Mouse (Mus musculus) left cerebral cortex, postnatal 10 days (tissue): Measurements from ENCODE around the gene Olfr707. TPM values are rescaled to one million over a fixed set of nuclear protein-coding genes. Genes with fewer than 3 reads are reported as not detected.
A peak's percentile ranks its signal among the peaks of the same experiment; 100 is the strongest.
"Not testable (repeated sequence)": the region's sequence is repeated elsewhere in the genome, so short reads cannot be mapped to it uniquely, and the experiment has no call there.

ENCODE experiments used
- DNase-seq, 2 experiments: peaks; one replicate each; pipeline ENCODE4 v3.0.0; 2021 to 2022; ENCODE audit warnings: low spot score in 2 of 2, mixed read lengths in 1 of 2; ENCODE audit errors: extremely low spot score in 1 of 2
- intact Hi-C: fragments of 180-260 bp; cut with DNase I; formaldehyde crosslinking; loops from one replicate; pipeline ENCODE4 v1.15.1; 2025
- total RNA-seq, 2 experiments: library from RNA; stranded (reverse); gene quantifications; 2 replicates each; pipeline ENCODE4 v1.2.3; 2021

Gene Olfr707
- total RNA-seq: not detected

GRCm38 (mm10) chr7:106901141-106901540 lies at the start of gene Olfr707:
Gene Olfr707 (minus strand): TSS chr7:106901241.
- intact Hi-C loops, DNase-seq: not testable (repeated sequence)

DNA sequence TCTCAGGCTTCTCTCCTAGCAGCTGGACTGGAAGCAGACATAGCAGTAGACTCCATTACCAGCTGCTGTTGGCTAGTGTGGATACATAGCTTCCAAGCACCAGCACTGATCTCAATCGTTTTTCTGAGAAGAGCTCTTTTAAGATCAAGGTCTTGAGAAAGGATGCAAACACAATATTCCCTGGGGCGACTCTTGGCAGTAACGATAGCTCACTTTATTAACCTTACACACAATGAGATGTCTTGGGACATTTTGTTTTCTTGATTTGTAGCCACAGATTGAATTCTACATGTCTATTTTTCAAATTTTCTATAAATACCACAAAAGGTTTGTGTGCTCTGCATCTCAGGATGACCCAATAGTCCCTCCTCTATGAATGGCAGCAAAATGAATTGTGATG lies 47.2 kb upstream of the Olfr707 start, which contains the start of gene Olfr710:
TSS of gene Olfr710 (minus strand) at position 101 of the 400 bp plus-strand sequence.
- intact Hi-C loops: no loop called here
- DNase-seq: no peak

DNA sequence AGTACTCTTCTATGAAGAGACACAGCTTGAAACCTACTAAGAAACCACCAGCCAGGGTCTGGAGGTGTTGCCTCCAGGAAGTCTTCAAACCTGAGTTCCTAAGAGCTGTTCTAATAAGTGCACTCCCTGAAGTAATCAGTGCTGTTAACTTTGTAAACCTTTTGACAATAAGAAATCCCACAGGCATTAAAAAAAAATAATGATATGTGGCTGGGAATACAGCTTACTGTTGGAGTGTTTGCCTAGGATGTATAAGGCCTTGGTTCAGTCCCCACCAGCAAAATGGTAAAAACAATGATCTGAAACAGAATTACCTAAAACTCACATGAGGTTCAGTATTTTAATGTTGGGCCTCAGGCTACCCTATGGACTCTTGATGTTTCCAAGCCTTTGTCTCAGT lies 31.1 kb upstream of the Olfr707 start, which contains the start of gene Olfr709-ps1:
TSS of gene Olfr709-ps1 (minus strand) at position 101 of the 400 bp plus-strand sequence.
- DNase-seq: no peak
- intact Hi-C loops: no loop called here

- intact Hi-C loops: not testable (repeated sequence)
Measured at GRCm38 (mm10) chr7:106920961-106921360, 19.9 kb upstream of the Olfr707 start.

GRCm38 (mm10) chr7:106907676-106908075 lies 6.6 kb upstream of the Olfr707 start, which contains the start of gene Olfr1532-ps1:
Gene Olfr1532-ps1 (plus strand): TSS chr7:106908001.
- intact Hi-C loops: no loop called here
- DNase-seq: no peak

More at GRCm38 (mm10) chr7:106920961-106921360, 19.9 kb upstream of the Olfr707 start:
- DNase-seq: peak in 1 of 2 experiments; percentile 21

- no peak for DNase-seq
- intact Hi-C loops: no loop called here
Measured at GRCm38 (mm10) chr7:106888062-106888461, 13.0 kb downstream of the Olfr707 start, which contains the start of gene Olfr706. Gene Olfr706 (minus strand): TSS chr7:106888162.

DNA sequence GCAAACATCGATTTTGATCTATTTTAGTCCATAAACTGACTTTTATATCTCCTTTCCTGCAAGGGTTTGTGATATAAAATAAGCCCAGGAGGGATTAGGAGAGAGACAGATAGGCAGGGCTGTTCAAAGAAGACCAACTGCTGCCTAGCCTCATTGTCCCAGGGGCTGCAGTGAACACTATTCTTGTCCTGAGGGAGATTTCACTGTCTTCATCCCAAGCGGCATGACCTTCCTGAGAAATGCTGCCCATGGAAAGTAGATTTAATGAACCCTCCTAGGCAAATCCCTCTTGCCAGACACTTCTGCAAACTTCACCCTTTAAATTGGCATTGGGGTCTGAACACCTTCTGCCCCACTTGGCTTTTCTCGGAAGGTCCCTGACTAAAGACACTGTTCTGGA lies 24.2 kb downstream of the Olfr707 start, which contains the start of gene Olfr705:
TSS of gene Olfr705 (minus strand) at position 101 of the 400 bp plus-strand sequence.
- no peak for DNase-seq
- intact Hi-C loops: no loop called here

- no peak for DNase-seq
- intact Hi-C loops: no loop called here
Measured at GRCm38 (mm10) chr7:106862885-106863284, 38.2 kb downstream of the Olfr707 start, which contains the start of gene Olfr704. Gene Olfr704 (plus strand): TSS chr7:106863185.

DNA sequence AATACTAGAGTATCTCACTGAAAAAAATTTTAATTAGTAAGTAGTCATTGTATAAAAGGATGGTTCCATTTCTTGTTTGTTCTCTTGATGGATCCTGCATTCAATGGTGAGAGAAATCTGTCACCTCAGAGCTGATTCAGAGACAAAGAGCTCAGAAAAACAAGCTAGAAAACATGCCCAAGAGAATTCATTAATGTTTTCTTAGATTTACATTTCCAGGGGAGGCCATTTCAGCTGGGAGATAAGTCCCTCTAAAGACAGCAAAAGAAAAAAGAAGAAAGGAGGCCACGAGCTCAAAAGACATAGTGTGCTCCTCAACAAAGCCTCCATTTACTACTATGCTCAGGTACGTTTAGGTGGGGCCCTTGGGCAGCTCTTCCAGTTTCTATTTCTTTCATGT lies 58.0 kb downstream of the Olfr707 start, which contains the start of gene Olfr703:
TSS of gene Olfr703 (plus strand) at position 301 of the 400 bp plus-strand sequence.
- intact Hi-C loops: no loop called here
- no peak for DNase-seq

Other genes starting within 250 kb of the Olfr707 start
- not detected for gene Olfr693, start 220.7 kb downstream of the Olfr707 start, total RNA-seq
- gene Olfr694, start 209.4 kb downstream of the Olfr707 start, total RNA-seq: not detected
- gene Olfr695, start 184.8 kb downstream of the Olfr707 start, total RNA-seq: not detected
- not detected for gene Olfr697, start 158.8 kb downstream of the Olfr707 start, total RNA-seq
- not detected for gene Olfr698, start 145.8 kb downstream of the Olfr707 start, total RNA-seq
- gene Olfr699, start 108.0 kb downstream of the Olfr707 start, total RNA-seq: not detected
- not detected for gene Olfr700, start 92.4 kb downstream of the Olfr707 start, total RNA-seq
- gene Olfr701, start 87.1 kb downstream of the Olfr707 start, total RNA-seq: not detected
- gene Olfr702, start 67.3 kb downstream of the Olfr707 start, total RNA-seq: not detected
- not detected for gene Olfr703, start 57.9 kb downstream of the Olfr707 start, total RNA-seq
- gene Olfr704, start 38.1 kb downstream of the Olfr707 start, total RNA-seq: not detected
- gene Olfr705, start 24.4 kb downstream of the Olfr707 start, total RNA-seq: not detected
- gene Olfr706, start 13.1 kb downstream of the Olfr707 start, total RNA-seq: not detected
- not detected for gene Olfr1532-ps1, start 6.8 kb upstream of the Olfr707 start, total RNA-seq
- gene Olfr709-ps1, start 31.0 kb upstream of the Olfr707 start, total RNA-seq: not detected
- not detected for gene Olfr710, start 47.1 kb upstream of the Olfr707 start, total RNA-seq
- gene Olfr6, start 62.7 kb upstream of the Olfr707 start, total RNA-seq: not detected
- not detected for gene Olfr711, start 74.2 kb upstream of the Olfr707 start, total RNA-seq
- gene Olfr2, start 104.8 kb upstream of the Olfr707 start, total RNA-seq: not detected
- gene Olfr713, start 129.9 kb upstream of the Olfr707 start, total RNA-seq: not detected
- gene Olfr714, start 169.7 kb upstream of the Olfr707 start, total RNA-seq: not detected
- not detected for gene Olfr17, start 192.0 kb upstream of the Olfr707 start, total RNA-seq
- not detected for gene Olfr715b, start 209.1 kb upstream of the Olfr707 start, total RNA-seq
- gene Olfr715, start 229.8 kb upstream of the Olfr707 start, total RNA-seq: not detected
- gene Olfr716, start 237.1 kb upstream of the Olfr707 start, total RNA-seq: not detected